Mouse (Mus musculus) stomach, postnatal 0 days (tissue): Measurements from ENCODE around the gene Fam69a. TPM values are rescaled to one million over a fixed set of nuclear protein-coding genes. Genes with fewer than 3 reads are reported as not detected.

Source experiments
- ATAC-seq: fragments of 200-750 bp; cut with Nextera tagmentation; 2 replicates; pipeline ENCODE4 v1.8.0; 2017; ENCODE audit not compliant: low FRiP score, low TSS enrichment
- DNase-seq: peaks from one replicate; pipeline ENCODE4 v3.0.0-alpha.2; 2016; ENCODE audit warnings: low spot score
- H3K27ac ChIP-seq: fragments of 300-500 bp; sonication (generic); replicated peaks from 2 replicates; pipeline ENCODE4 v1.5.1; 2014; ENCODE audit warnings: mild to moderate bottlenecking, control low read depth
- H3K27me3 ChIP-seq: fragments of 300-500 bp; sonication (generic); 2 replicates; pipeline ENCODE4 v1.6.1; 2014; ENCODE audit warnings: low read length; ENCODE audit not compliant: control insufficient read depth, insufficient read depth
- H3K36me3 ChIP-seq: fragments of 300-500 bp; sonication (generic); 2 replicates; pipeline ENCODE4 v1.6.1; 2014; ENCODE audit warnings: low read length, mixed read lengths; ENCODE audit not compliant: control insufficient read depth, insufficient read depth
- H3K4me1 ChIP-seq: fragments of 300-500 bp; sonication (generic); replicated peaks from 2 replicates; pipeline ENCODE4 v1.6.1; 2014; ENCODE audit warnings: antibody characterized with exemption; ENCODE audit not compliant: control insufficient read depth, insufficient read depth
- H3K4me2 ChIP-seq: fragments of 300-500 bp; sonication (generic); replicated peaks from 2 replicates; pipeline ENCODE4 v1.6.1; 2014; ENCODE audit warnings: low read depth, mild to moderate bottlenecking, control low read depth, moderate library complexity
- H3K4me3 ChIP-seq: fragments of 300-500 bp; sonication (generic); 2 replicates; pipeline ENCODE4 v1.5.1; 2014; ENCODE audit warnings: low read depth, low read length, control low read depth
- H3K9ac ChIP-seq: fragments of 300-500 bp; sonication (generic); 2 replicates; pipeline ENCODE4 v1.6.1; 2014; ENCODE audit warnings: mild to moderate bottlenecking, low read length, control low read depth, mixed read lengths
- H3K9me3 ChIP-seq: fragments of 300-500 bp; sonication (generic); 2 replicates; pipeline ENCODE4 v1.6.1; 2016; ENCODE audit warnings: low read length; ENCODE audit not compliant: control insufficient read depth
- CTCF ChIP-seq: IDR thresholded peaks from 2 replicates; pipeline ENCODE4 v1.5.1; 2016; ENCODE audit warnings: antibody characterized with exemption, low read depth, mild to moderate bottlenecking, moderate library complexity
- EP300 ChIP-seq: optimal IDR thresholded peaks from 2 replicates; pipeline ENCODE3; 2016; ENCODE audit warnings: antibody characterized with exemption
- WGBS: fragments of 180-500 bp; shearing (Covaris S2); extraction: QIAGEN DNeasy Blood & Tissue Kit; methylation state at CpG from one replicate; pipeline ENCODE4 v1.1.7; 2014; 5-methylcytosine and 5-hydroxymethylcytosine counted together
- polyA plus RNA-seq: library from polyadenylated mRNA; unstranded; fragments of >200 nt; fragmentation: Nextera tagmentation; extraction: Ambion mirVana; gene quantifications from 2 replicates; pipeline ENCODE4 v1.2.1, GENCODE M21; 2015

Gene Fam69a
- polyA plus RNA-seq, 1 experiment from 2014 or later, result 16.3 TPM

GRCm38 (mm10) chr5:107948899-107949298 lies 38.0 kb downstream of the Fam69a start:
- H3K9ac ChIP-seq, result no peak overlapping the region
- WGBS, result 35% methylated on average over 1 of the region's 1 CpGs
- TF ChIP-seq CTCF (no peak), EP300 (no peak)

GRCm38 (mm10) chr5:107947548-107947947 lies 39.3 kb downstream of the Fam69a start:
- H3K4me1 ChIP-seq, result no peaks in the 10 kb centered on the region
- no peaks in the 10 kb centered on the region for H3K27me3 ChIP-seq
- WGBS, result 35% methylated on average over 2 of the region's 2 CpGs
- no peaks in the 10 kb centered on the region for H3K36me3 ChIP-seq
- no peak overlapping the region for H3K4me3 ChIP-seq
- ATAC-seq (0 out of 2 replicates have a peak, but pooled peaks have one; percentile 17), DNase-seq (peak; percentile 30)
- no peak overlapping the region for H3K4me2 ChIP-seq
- TF ChIP-seq CTCF, result no peak
- no peak for TF ChIP-seq EP300
- H3K27ac ChIP-seq, result no peak overlapping the region; the same call in 1 of the 2 replicates
- no peak overlapping the region for H3K9ac ChIP-seq
- no peaks in the 10 kb centered on the region for H3K9me3 ChIP-seq

More at GRCm38 (mm10) chr5:107948899-107949298, 38.0 kb downstream of the Fam69a start:
- Histone ChIP-seq H3K36me3 (no peaks in the 10 kb centered on the region), H3K4me2 (no peak overlapping the region), H3K4me3 (no peak overlapping the region), H3K27ac (no peak overlapping the region), H3K27me3 (no peaks in the 10 kb centered on the region), H3K4me1 (no peaks in the 10 kb centered on the region), H3K9me3 (no peaks in the 10 kb centered on the region)
- ATAC-seq, result no peak
- DNase-seq, result no peak

GRCm38 (mm10) chr5:107946475-107946874 lies 40.4 kb downstream of the Fam69a start:
- DNase-seq, result no peak
- H3K4me2 ChIP-seq, result no peak overlapping the region
- WGBS, result 84% methylated on average over 1 of the region's 1 CpGs

GRCm38 (mm10) chr5:107943526-107943925 lies 43.4 kb downstream of the Fam69a start:
- WGBS, result 88% methylated on average over 6 of the region's 6 CpGs
- Histone ChIP-seq H3K9me3 (no peaks in the 10 kb centered on the region), H3K27me3 (no peaks in the 10 kb centered on the region), H3K4me1 (no peaks in the 10 kb centered on the region), H3K4me2 (no peak overlapping the region), H3K36me3 (no peaks in the 10 kb centered on the region), H3K4me3 (no peak overlapping the region), H3K9ac (no peak overlapping the region), H3K27ac (no peak overlapping the region)
- TF ChIP-seq EP300 (no peak), CTCF (no peak)
- ATAC-seq, result no peak
- DNase-seq, result no peak

More at GRCm38 (mm10) chr5:107946475-107946874, 40.4 kb downstream of the Fam69a start:
- ATAC-seq, result no peak
- Histone ChIP-seq H3K27me3 (no peaks in the 10 kb centered on the region), H3K9me3 (no peaks in the 10 kb centered on the region), H3K4me3 (no peak overlapping the region), H3K36me3 (no peaks in the 10 kb centered on the region), H3K4me1 (no peaks in the 10 kb centered on the region), H3K9ac (no peak overlapping the region), H3K27ac (no peak overlapping the region)
- TF ChIP-seq EP300 (no peak), CTCF (no peak)

GRCm38 (mm10) chr5:107942941-107943340 lies 43.9 kb downstream of the Fam69a start:
- no peak overlapping the region for H3K4me3 ChIP-seq
- 61% methylated on average over 1 of the region's 1 CpGs for WGBS
- no peak for TF ChIP-seq CTCF
- TF ChIP-seq EP300, result no peak

GRCm38 (mm10) chr5:107941222-107941621 lies 45.7 kb downstream of the Fam69a start:
- Histone ChIP-seq H3K27ac (no peak overlapping the region), H3K4me2 (no peak overlapping the region), H3K36me3 (no peaks in the 10 kb centered on the region), H3K27me3 (no peaks in the 10 kb centered on the region), H3K4me3 (no peak overlapping the region), H3K9ac (no peak overlapping the region), H3K9me3 (no peaks in the 10 kb centered on the region), H3K4me1 (no peaks in the 10 kb centered on the region)
- peak; percentile 32 for DNase-seq
- WGBS, result 29% methylated on average over 6 of the region's 6 CpGs
- ATAC-seq, result 0 out of 2 replicates have a peak, but pooled peaks have one; percentile 45
- TF ChIP-seq CTCF, result no peak
- no peak for TF ChIP-seq EP300

More at GRCm38 (mm10) chr5:107942941-107943340, 43.9 kb downstream of the Fam69a start:
- no peak for ATAC-seq
- Histone ChIP-seq H3K9me3 (no peaks in the 10 kb centered on the region), H3K9ac (no peak overlapping the region), H3K4me1 (no peaks in the 10 kb centered on the region), H3K27ac (no peak overlapping the region), H3K36me3 (no peaks in the 10 kb centered on the region), H3K4me2 (no peak overlapping the region), H3K27me3 (no peaks in the 10 kb centered on the region)
- no peak for DNase-seq
